8 mouse cellular contexts compared by ENCODE assay signal in the genomic region with DNA sequence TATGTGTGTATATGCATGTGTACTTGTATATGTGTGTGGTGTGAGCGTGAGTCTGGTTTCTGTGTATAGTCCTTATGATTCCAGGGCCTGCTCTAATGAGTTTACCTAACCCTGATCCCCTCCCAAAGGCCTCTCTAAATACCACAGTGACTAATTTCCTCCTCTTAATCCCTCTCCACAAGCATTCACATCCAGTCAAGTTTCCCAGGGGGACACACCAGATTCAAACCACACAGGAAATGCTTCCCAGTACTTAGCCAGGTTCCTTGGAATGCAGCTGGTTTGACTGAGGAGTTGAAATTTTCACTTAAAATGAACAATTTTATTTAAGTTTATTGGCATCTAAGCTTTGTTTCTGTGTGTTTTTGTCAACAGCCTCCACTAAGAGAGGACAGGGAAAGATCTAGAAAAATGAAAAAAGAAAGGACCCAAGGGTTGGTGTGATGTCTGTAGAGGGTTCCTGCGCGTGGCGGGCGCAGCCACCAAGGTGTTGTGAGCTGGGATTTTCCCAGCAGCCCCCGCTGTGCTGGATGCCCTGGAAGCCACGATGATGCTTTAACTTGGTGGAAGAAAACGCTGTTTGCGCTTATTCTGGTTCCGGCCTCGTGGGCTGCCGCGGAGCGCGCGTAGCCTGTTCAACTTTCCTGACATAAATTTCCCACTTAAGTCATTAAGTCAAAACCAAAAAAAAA. TPM values are rescaled to one million over a fixed set of nuclear protein-coding genes. Genes with fewer than 3 reads are reported as not detected.
DNase-seq lines count a peak whose midpoint lies in the region; ATAC-seq and TF ChIP-seq lines count a peak whose summit lies in the region.

No protein-coding gene starts in this region.

- in situ Hi-C loops in Patski (cut with MboI; ENCODE audit: low pct_unique_long_range_greater_than_20kb): no loop called here

- CTCF ChIA-PET in Patski (lab: Charles Lee): interaction anchor here (0.6 to 2.2 kb wide), 10 partner anchors 9 to 131 kb away, joined by 3 to 34 read pairs (median 4); no protein-coding TSS in a partner anchor

- H3K27me3 ChIP-seq in kidney, postnatal 0 days (ENCODE audit: insufficient read depth, low read length): no peaks in the 10 kb centered on the region
- no peaks in the 10 kb centered on the region for H3K27me3 ChIP-seq in Patski
- peaks cover 3% of the 10 kb centered on the region; the same call in 1 of the 2 replicates for H3K27me3 ChIP-seq in heart, embryonic 13.5 days (replicated peaks)
- H3K27me3 ChIP-seq in liver, embryonic 15.5 days: peaks cover 14% of the 10 kb centered on the region

- H3K9ac ChIP-seq in kidney, postnatal 0 days (ENCODE audit: low read depth, low read length): 0 out of 2 replicates have a peak overlapping the region, but pooled peaks have one; percentile 5
- peak overlapping the region; percentile 42; the same call in 1 of the 2 replicates for H3K9ac ChIP-seq in heart, embryonic 13.5 days
- H3K9ac ChIP-seq in liver, embryonic 15.5 days: 0 out of 2 replicates have a peak overlapping the region, but pooled peaks have one; percentile 15

- H3K4me1 ChIP-seq in kidney, postnatal 0 days (replicated peaks; ENCODE audit: insufficient read depth, low read length): peaks cover 5% of the 10 kb centered on the region; the same call in 1 of the 2 replicates
- peaks cover 34% of the 10 kb centered on the region for H3K4me1 ChIP-seq in heart, embryonic 13.5 days
- peaks cover 35% of the 10 kb centered on the region for H3K4me1 ChIP-seq in liver, embryonic 15.5 days (replicated peaks)

- peak overlapping the region; percentile 11 for H3K4me3 ChIP-seq in kidney, postnatal 0 days (replicated peaks; ENCODE audit: low read depth, low read length)
- peak overlapping the region; percentile 36 for H3K4me3 ChIP-seq in heart, embryonic 13.5 days
- H3K4me3 ChIP-seq in liver, embryonic 15.5 days (replicated peaks): peak overlapping the region; percentile 45

- 0 out of 2 replicates have a peak, but pooled peaks cover 5% of the 10 kb centered on the region for H3K36me3 ChIP-seq in kidney, postnatal 0 days (ENCODE audit: insufficient read depth, low read length)
- H3K36me3 ChIP-seq in heart, embryonic 13.5 days: no peaks in the 10 kb centered on the region
- H3K36me3 ChIP-seq in liver, embryonic 15.5 days (replicated peaks): peaks cover 10% of the 10 kb centered on the region; the same call in 1 of the 2 replicates

- H3K27ac ChIP-seq in kidney, postnatal 0 days: no peak overlapping the region; the same call in 1 of the 2 replicates
- no peak overlapping the region for H3K27ac ChIP-seq in heart, embryonic 13.5 days (replicated peaks)
- H3K27ac ChIP-seq in liver, embryonic 15.5 days (replicated peaks): no peak overlapping the region

- ATAC-seq in kidney, postnatal 0 days (replicated peaks; ENCODE audit: low FRiP score, low read depth): no peak
- ATAC-seq in Patski: peak; percentile 65
- ATAC-seq in heart, embryonic 13.5 days (ENCODE audit: extremely low read depth, insufficient number of reproducible peaks, low FRiP score, low TSS enrichment): no peak
- no peak for ATAC-seq in liver, embryonic 15.5 days (ENCODE audit: insufficient read depth)

- no peak for TF ChIP-seq CTCF in kidney, postnatal 0 days (IDR thresholded peaks at IDR 0.05; ENCODE audit: low read depth)
- TF ChIP-seq CTCF in Patski (IDR thresholded peaks at IDR 0.05): no peak

- POLR2A ChIA-PET in Patski (lab: Charles Lee): interaction anchor here (1.1 to 1.9 kb wide), 3 partner anchors 108 to 161 kb away, joined by 3 to 9 read pairs (median 4); no protein-coding TSS in a partner anchor

- H3K4me2 ChIP-seq in kidney, postnatal 0 days (ENCODE audit: low read length): peak overlapping the region; percentile 52
- peak overlapping the region; percentile 66 for H3K4me2 ChIP-seq in heart, embryonic 13.5 days
- H3K4me2 ChIP-seq in liver, embryonic 15.5 days: peak overlapping the region; percentile 77

- peak; percentile 74 for DNase-seq in kidney, postnatal 0 days (ENCODE audit: low spot score)
- DNase-seq in kidney, adult 11 months: no peak
- peak; percentile 64 for DNase-seq in Patski (ENCODE audit: low read depth, low spot score)
- no peak for DNase-seq in spleen, postnatal 10 days (ENCODE audit: low spot score in 2 of 2)
- no peak for DNase-seq in right cerebral cortex, postnatal 10 days (ENCODE audit: low spot score in 2 of 2)
- DNase-seq in urinary bladder, postnatal 14 days (ENCODE audit: low spot score): no peak

- no peaks in the 10 kb centered on the region for H3K9me3 ChIP-seq in kidney, postnatal 0 days (replicated peaks; ENCODE audit: low read length)
- H3K9me3 ChIP-seq in heart, embryonic 13.5 days: no peaks in the 10 kb centered on the region
- no peaks in the 10 kb centered on the region for H3K9me3 ChIP-seq in liver, embryonic 15.5 days (replicated peaks)

- 7% methylated on average over 16 of the region's 16 CpGs for WGBS in kidney, postnatal 0 days
- 11% methylated on average over 16 of the region's 16 CpGs for WGBS in heart, embryonic 13.5 days
- 9% methylated on average over 16 of the region's 16 CpGs for WGBS in liver, embryonic 15.5 days (ENCODE audit: insufficient replicate concordance)

RNA-seq across cellular contexts. Expression of a gene that starts 22.5 kb away (rescaled TPM):
- polyA plus RNA-seq in kidney, postnatal 0 days (2015; fragmentation: Nextera tagmentation; extraction: Ambion mirVana): 0.18 and 0.22 TPM in 2 replicates
- polyA plus RNA-seq in Patski (2021): not detected
- 0.35 and 0.47 TPM in 2 replicates for polyA plus RNA-seq in heart, embryonic 13.5 days (2015; fragmentation: Nextera tagmentation; extraction: Ambion mirVana)
- 0.71 and 1.0 TPM in 2 replicates for polyA plus RNA-seq in liver, embryonic 15.5 days (2015; fragmentation: Nextera tagmentation; extraction: Ambion mirVana)

RNA-seq across cellular contexts. Expression of a gene that starts 28.9 kb away (rescaled TPM):
- polyA plus RNA-seq in kidney, postnatal 0 days (2015; fragmentation: Nextera tagmentation; extraction: Ambion mirVana): 9.8 and 10.0 TPM in 2 replicates
- 16.5 TPM for polyA plus RNA-seq in Patski (2021)
- 3.7 and 4.9 TPM in 2 replicates for polyA plus RNA-seq in heart, embryonic 13.5 days (2015; fragmentation: Nextera tagmentation; extraction: Ambion mirVana)
- polyA plus RNA-seq in liver, embryonic 15.5 days (2015; fragmentation: Nextera tagmentation; extraction: Ambion mirVana): 4.6 and 6.4 TPM in 2 replicates

Comparison
In these comparisons a context has a peak if more than half of its experiments do, and no peak if none do; other contexts are left out.
1. DNase-seq: peak in kidney, postnatal 0 days (single experiment) and Patski (single experiment); none in kidney, adult 11 months (single experiment), spleen, postnatal 10 days (0 of 2), right cerebral cortex, postnatal 10 days (0 of 2) and urinary bladder, postnatal 14 days (single experiment).
2. Peak in every context shown above with its lines, with median percentiles within 50 percentile points of each other: H3K4me2 ChIP-seq, H3K4me3 ChIP-seq and H3K9ac ChIP-seq.